Mouse (Mus musculus) forebrain, embryonic 10.5 days (tissue): ENCODE measurements around the gene Zic2. TPM values are rescaled to one million over a fixed set of nuclear protein-coding genes. Genes with fewer than 3 reads are reported as not detected.
"Not testable (repeated sequence)": the region's sequence is repeated elsewhere in the genome, so short reads cannot be mapped to it uniquely, and the experiment has no call there.

Source experiments
- DNase-seq: peaks from one replicate; pipeline ENCODE4 v3.0.0-alpha.2; 2017; ENCODE audit warnings: low spot score; ENCODE audit errors: extremely low spot score
- H3K27ac ChIP-seq: fragments of 300-500 bp; sonication (generic); 2 replicates; pipeline ENCODE4 v1.5.1; 2016; ENCODE audit warnings: mild to moderate bottlenecking
- H3K27me3 ChIP-seq: fragments of 300-500 bp; sonication (generic); 2 replicates; pipeline ENCODE4 v1.6.1; 2016; ENCODE audit warnings: mild to moderate bottlenecking; ENCODE audit not compliant: poor library complexity, severe bottlenecking
- H3K36me3 ChIP-seq: fragments of 300-500 bp; sonication (generic); replicated peaks from 2 replicates; pipeline ENCODE4 v1.6.1; 2016; ENCODE audit warnings: mild to moderate bottlenecking, moderate library complexity
- H3K4me1 ChIP-seq: fragments of 300-500 bp; sonication (generic); 2 replicates; pipeline ENCODE4 v1.6.1; 2016
- H3K4me3 ChIP-seq: fragments of 300-500 bp; sonication (generic); 2 replicates; pipeline ENCODE4 v1.5.1; 2016; ENCODE audit warnings: mild to moderate bottlenecking, moderate library complexity
- H3K9me3 ChIP-seq: fragments of 300-500 bp; sonication (generic); 2 replicates; pipeline ENCODE4 v1.6.1; 2016; ENCODE audit warnings: mild to moderate bottlenecking, moderate library complexity
- WGBS: fragments of 180-500 bp; shearing (Covaris S2); methylation state at CpG from one replicate; pipeline ENCODE4 v1.1.7; 2016; 5-methylcytosine and 5-hydroxymethylcytosine counted together
- polyA plus RNA-seq: library from polyadenylated mRNA; unstranded; fragments of >200 nt; fragmentation: Nextera tagmentation; extraction: Ambion mirVana; gene quantifications from 2 replicates; pipeline ENCODE4 v1.2.1, GENCODE M21; 2016

Gene Zic2
- polyA plus RNA-seq, 1 experiment from 2014 or later: 7.0 TPM

DNA sequence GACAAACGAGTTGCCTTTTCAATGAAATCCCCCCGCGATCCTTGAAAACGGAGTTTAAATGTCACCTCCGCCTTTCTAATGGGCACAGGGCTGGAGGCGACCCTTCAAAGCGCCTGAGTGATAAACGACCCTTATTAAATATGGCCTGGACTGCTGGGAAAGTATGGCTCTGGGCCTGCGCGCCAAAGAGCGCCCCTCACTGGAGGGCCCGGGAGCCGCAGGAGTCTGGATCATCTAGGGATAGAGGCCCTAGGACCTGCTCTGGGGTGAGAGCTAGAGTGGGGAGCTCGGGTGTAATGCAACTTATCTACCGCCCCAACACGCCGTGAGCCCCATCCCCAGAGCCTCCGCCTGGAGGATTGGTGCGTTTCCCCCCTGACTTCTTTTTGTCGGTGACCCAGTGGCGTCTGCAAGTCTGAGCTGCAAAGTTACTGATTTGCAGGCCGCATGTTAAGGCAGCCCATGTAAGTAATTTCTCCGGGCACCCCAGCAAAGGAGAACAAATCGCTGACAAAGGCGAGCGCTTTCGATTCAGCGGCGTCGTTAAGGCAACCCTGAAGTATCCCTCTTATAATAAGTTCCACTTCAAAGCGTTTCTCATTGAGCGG, 21.7 kb upstream of the Zic2 start:
- Histone ChIP-seq H3K4me1 (peaks cover 79% of the 10 kb centered on the region), H3K36me3 (peaks cover 4% of the 10 kb centered on the region; the same call in 1 of the 2 replicates), H3K9me3 (no peaks in the 10 kb centered on the region), H3K27ac (peak overlapping the region; percentile 95), H3K4me3 (peak overlapping the region; percentile 41), H3K27me3 (peaks cover 55% of the 10 kb centered on the region)
- peak; percentile 88 for DNase-seq
- 3% methylated on average over 32 of the region's 32 CpGs for WGBS

DNA sequence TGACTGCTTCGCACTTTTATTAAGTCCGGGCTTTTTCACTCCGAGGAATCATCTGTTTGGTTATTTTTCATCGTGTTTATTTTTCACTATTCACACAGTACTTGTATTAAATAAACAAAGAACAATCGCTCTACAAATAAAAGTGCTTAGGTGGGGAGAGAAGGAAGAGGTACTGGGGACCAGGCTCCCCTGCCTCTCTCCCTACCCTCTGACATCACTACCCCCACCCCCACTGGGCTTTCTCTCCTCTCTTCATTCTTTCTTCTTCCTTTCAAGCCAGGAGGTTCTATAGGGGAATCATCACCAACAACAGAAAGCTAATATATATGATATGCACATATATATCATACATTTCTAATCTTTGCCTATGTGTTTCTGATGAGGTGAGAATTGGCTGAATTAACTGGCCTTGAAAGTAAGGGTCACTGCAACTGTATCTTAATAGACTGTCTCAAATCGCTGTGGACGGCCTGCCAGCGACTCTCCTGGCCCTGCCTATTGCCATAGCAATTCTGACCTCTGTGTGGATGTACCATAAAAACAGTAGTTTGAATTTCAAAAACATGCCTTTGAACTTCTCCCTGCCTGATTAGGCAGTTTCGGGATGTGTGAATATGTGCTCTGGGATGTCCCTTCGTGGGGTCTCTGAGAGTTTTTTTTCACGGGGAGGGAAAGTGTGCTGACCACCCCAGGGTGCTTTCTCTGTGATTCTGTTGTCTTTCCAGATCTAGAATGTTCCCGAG, 21.1 kb upstream of the Zic2 start:
- Histone ChIP-seq H3K36me3 (peaks cover 11% of the 10 kb centered on the region), H3K27ac (peak overlapping the region; percentile 95), H3K4me1 (peaks cover 86% of the 10 kb centered on the region), H3K9me3 (no peaks in the 10 kb centered on the region), H3K27me3 (peaks cover 48% of the 10 kb centered on the region), H3K4me3 (peak overlapping the region; percentile 41)
- DNase-seq: peak; percentile 62
- 9% methylated on average over 12 of the region's 12 CpGs for WGBS

DNA sequence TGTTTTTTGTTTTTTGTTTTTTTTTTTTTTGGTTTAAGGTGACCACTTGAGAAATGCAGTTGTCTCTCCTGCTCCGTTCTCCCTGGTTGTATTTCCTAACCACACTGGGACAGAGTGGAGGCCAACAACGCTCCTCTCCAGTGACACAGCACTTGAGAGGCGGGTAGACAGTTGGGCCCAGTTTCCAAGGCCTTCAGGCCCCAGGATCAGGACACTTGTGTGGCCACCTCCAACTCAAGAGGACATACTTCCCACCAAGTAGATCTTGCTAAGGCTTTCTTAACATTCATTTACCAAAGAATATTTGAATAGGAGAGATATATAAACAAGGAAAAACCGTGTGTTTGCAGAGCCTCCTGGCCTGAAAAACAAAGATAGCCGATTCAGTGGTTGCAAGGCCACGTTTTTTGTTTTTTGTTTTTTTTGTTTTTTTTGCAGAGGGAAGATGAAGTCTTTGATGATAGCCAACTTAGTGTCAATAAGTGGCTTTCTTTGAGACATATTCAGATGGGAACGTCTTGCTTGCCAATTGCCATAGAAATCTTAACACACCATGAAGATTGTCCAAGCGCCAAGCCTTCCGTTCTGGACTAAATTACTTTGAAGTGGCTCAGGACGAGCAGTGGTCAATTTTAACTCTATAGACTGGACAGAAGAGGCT, 20.2 kb upstream of the Zic2 start:
- Histone ChIP-seq H3K4me3 (peak overlapping the region; percentile 18; the same call in 1 of the 2 replicates), H3K27ac (peak overlapping the region; percentile 95), H3K4me1 (peaks cover 85% of the 10 kb centered on the region), H3K36me3 (peaks cover 20% of the 10 kb centered on the region), H3K27me3 (peaks cover 44% of the 10 kb centered on the region), H3K9me3 (no peaks in the 10 kb centered on the region)
- DNase-seq: peak; percentile 37
- 32% methylated on average over 10 of the region's 10 CpGs for WGBS

DNA sequence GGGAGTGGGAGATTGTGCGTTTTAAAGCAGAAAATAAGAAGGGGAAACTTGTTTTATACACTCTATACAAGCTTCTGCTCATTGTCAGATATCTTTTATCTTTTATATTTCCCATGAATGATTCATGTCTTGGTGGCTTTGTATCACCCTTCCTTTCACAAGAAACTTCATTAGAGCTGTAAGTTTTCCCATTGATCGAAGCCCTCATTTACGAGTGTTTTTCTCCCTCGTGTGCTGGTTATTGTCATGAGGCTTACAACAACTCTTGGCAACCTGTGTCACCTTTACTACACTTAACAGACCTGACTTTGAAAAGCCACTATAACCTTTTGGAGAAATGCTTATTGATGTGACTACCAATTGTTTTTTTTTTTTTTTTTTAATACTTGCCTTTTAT, 19.7 kb upstream of the Zic2 start:
- WGBS: 33% methylated on average over 4 of the region's 4 CpGs
- no peak for DNase-seq
- Histone ChIP-seq H3K27ac (peak overlapping the region; percentile 95), H3K4me1 (peaks cover 85% of the 10 kb centered on the region), H3K9me3 (no peaks in the 10 kb centered on the region), H3K4me3 (no peak overlapping the region; the same call in 1 of the 2 replicates), H3K36me3 (peaks cover 20% of the 10 kb centered on the region), H3K27me3 (peaks cover 44% of the 10 kb centered on the region)

DNA sequence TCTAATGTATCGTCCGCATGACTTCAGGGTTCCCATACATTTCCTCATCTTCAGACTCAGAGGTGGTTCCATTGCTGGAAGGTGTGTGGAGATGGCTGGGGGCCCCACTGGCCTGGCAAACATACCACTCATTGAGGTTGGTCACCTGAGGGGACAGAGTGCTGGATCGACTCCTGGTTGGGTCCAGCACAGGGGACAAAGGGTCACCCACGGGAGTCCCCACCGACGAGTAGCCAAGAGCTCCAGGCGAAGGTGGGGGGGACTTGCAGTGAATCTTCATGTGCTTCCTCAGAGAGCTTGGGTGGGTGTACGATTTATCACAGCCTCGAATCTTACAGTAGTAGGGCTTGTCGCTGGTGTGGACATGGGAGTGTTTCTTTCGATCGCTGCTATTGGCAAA, 15.9 kb upstream of the Zic2 start:
- peaks cover 83% of the 10 kb centered on the region for H3K4me1 ChIP-seq
- DNase-seq, H3K9me3 ChIP-seq: not testable (repeated sequence)
- H3K4me3 ChIP-seq: peak overlapping the region; percentile 89
- WGBS: 89% methylated on average over 12 of the region's 12 CpGs
- H3K27me3 ChIP-seq: peaks cover 43% of the 10 kb centered on the region
- peaks cover 32% of the 10 kb centered on the region for H3K36me3 ChIP-seq
- peak overlapping the region; percentile 99 for H3K27ac ChIP-seq

DNA sequence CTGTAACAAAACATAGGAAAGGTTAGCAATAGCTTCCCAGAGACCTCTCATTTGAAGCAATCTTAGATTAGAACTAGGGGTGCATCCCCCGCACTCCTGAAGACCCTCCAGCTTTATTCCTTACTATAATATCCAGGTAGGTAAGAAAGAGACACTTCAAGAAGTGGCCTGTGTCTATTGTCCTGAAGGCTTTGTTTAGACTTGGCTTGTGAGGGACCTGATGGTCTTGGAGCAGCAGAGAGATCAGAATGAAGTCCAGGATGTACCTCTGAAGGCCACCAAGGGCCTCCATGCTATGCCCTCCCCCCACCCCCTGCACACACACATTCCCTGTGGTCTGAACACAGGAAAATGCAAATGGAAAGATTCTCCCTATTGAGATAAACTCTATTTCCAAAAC, 15.5 kb upstream of the Zic2 start:
- H3K36me3 ChIP-seq: peaks cover 32% of the 10 kb centered on the region
- peak overlapping the region; percentile 99 for H3K27ac ChIP-seq
- H3K27me3 ChIP-seq: peaks cover 47% of the 10 kb centered on the region
- 88% methylated on average over 1 of the region's 1 CpGs for WGBS
- H3K9me3 ChIP-seq: no peaks in the 10 kb centered on the region
- DNase-seq: no peak
- peak overlapping the region; percentile 89 for H3K4me3 ChIP-seq
- peaks cover 83% of the 10 kb centered on the region for H3K4me1 ChIP-seq

DNA sequence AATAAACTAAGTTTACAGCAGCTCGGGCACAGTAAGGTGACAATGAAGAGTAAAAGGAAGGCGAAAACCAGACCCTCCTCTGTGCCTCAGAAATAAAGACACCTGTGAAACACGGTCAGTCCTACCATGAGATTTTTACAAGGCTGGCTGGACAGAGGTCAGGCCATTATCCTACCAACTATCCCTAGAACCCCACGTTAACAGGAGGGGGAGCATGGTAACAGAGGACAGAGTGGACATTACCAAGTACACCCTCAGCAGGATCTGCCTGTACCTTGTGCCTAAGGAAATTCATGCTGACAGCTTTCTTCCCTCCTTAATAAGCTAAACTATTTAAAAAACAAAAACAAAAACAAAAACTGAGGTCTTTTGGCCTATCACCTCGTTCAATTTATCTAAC, 15.0 kb upstream of the Zic2 start:
- 51% methylated on average over 5 of the region's 5 CpGs for WGBS
- no peak for DNase-seq
- H3K9me3 ChIP-seq: no peaks in the 10 kb centered on the region
- peaks cover 83% of the 10 kb centered on the region for H3K4me1 ChIP-seq
- peak overlapping the region; percentile 99 for H3K27ac ChIP-seq
- H3K36me3 ChIP-seq: peaks cover 32% of the 10 kb centered on the region
- H3K4me3 ChIP-seq: peak overlapping the region; percentile 89
- peaks cover 51% of the 10 kb centered on the region for H3K27me3 ChIP-seq

DNA sequence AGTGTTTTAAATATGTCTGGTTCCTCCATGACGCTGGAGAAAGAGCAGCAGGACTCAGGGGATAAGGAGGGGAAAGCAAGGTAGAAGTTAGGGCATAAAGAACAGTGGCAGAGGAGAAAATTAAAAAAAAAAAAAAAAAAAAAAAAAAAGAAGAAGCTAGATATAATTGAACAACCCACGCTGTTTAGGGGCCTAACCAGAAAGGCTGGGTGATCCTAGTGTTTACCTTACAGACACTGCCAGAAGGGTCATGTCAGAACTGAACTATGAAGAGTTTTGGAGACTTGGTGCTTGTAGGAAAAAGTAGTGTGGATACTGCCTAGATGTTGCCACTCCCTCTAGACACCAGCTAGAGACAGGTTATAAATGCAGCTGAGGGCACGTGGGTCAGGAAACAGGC, 13.7 kb upstream of the Zic2 start:
- Histone ChIP-seq H3K36me3 (peaks cover 29% of the 10 kb centered on the region), H3K27me3 (peaks cover 64% of the 10 kb centered on the region), H3K9me3 (no peaks in the 10 kb centered on the region), H3K4me3 (peak overlapping the region; percentile 89), H3K4me1 (peaks cover 82% of the 10 kb centered on the region), H3K27ac (peak overlapping the region; percentile 99)
- WGBS: 16% methylated on average over 3 of the region's 3 CpGs
- DNase-seq: no peak

DNA sequence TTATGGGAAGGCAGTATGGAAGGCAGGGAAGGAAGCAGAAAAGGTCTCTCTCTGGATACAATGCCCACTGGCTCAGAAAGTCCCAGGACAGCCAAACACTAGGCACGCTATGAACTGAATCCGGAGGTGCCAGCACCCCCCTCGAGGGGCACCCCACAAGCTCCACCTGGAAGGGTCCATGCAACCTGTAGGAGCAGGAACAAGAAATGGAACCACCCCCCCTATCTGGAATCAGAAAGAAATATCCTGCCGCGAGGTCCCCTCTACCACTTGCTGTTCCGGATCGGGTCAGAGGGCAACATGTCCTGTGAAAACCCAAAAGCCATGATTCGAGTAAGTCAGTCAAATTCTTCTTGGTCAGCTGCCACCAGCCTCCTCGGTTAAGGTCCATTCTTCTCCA, 13.3 kb upstream of the Zic2 start:
- DNase-seq: no peak
- Histone ChIP-seq H3K27ac (peak overlapping the region; percentile 99), H3K36me3 (peaks cover 29% of the 10 kb centered on the region), H3K4me1 (peaks cover 85% of the 10 kb centered on the region), H3K4me3 (peak overlapping the region; percentile 89), H3K27me3 (peaks cover 69% of the 10 kb centered on the region), H3K9me3 (no peaks in the 10 kb centered on the region)
- WGBS: 4% methylated on average over 9 of the region's 9 CpGs

DNA sequence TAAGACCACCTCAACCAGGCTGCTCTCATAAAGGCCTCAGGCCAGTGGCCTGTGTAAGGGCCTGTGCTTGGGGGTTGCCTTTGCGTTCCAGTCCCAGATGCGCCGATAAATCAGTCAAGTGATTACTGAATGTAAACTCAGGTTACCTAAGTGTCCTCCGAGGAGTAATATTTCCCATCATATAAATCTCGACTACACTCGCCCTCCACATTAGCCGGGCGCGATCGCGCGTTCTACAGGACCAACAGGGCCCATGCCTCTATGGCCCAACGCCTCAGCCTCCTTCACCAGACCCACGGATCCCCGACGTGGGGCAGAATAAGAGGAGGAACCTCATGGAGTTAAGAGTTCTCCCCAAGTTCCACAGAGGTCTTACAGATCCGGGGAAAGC, 12.6 kb upstream of the Zic2 start:
- H3K36me3 ChIP-seq: peaks cover 29% of the 10 kb centered on the region
- H3K27me3 ChIP-seq: peaks cover 76% of the 10 kb centered on the region
- H3K27ac ChIP-seq: peak overlapping the region; percentile 99
- WGBS: 2% methylated on average over 17 of the region's 17 CpGs
- peak overlapping the region; percentile 89 for H3K4me3 ChIP-seq
- H3K4me1 ChIP-seq: peaks cover 92% of the 10 kb centered on the region
- no peaks in the 10 kb centered on the region for H3K9me3 ChIP-seq
- DNase-seq: no peak

DNA sequence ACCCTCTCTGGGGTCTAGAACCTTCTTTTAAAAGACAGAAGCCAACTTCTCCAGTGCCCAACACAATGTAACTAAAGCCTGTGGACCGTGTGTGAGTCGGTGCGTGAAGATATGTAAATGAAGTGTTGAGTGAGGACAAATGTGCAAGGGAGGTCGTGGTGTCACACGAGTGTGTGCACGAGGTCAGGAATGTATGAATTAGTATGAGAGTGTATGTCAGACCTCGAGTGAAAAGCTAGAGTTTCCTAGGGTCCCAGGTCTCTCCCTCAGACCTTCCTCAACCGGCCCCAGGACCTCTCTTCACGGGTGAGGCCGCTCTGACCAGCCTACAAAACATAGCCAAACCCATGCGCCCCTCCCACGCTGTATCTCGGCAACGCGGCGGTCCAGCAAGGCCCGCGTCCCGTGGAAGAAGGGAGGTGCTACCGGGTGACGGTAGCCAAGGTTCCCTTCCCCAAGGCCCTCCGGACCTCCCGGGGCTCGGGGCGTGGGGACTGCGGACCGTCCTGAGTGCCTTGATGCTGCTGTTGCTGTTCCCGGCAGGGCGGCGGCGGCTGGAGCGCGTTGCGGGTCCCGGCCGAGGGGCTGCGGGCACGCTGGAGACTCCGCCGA, 12.0 kb upstream of the Zic2 start:
- peak; percentile 51 for DNase-seq
- peaks cover 29% of the 10 kb centered on the region for H3K36me3 ChIP-seq
- no peaks in the 10 kb centered on the region for H3K9me3 ChIP-seq
- peak overlapping the region; percentile 89 for H3K4me3 ChIP-seq
- under 1% methylated on average over 40 of the region's 40 CpGs for WGBS
- H3K27ac ChIP-seq: peak overlapping the region; percentile 99
- H3K27me3 ChIP-seq: peaks cover 81% of the 10 kb centered on the region
- peaks cover 94% of the 10 kb centered on the region for H3K4me1 ChIP-seq

DNA sequence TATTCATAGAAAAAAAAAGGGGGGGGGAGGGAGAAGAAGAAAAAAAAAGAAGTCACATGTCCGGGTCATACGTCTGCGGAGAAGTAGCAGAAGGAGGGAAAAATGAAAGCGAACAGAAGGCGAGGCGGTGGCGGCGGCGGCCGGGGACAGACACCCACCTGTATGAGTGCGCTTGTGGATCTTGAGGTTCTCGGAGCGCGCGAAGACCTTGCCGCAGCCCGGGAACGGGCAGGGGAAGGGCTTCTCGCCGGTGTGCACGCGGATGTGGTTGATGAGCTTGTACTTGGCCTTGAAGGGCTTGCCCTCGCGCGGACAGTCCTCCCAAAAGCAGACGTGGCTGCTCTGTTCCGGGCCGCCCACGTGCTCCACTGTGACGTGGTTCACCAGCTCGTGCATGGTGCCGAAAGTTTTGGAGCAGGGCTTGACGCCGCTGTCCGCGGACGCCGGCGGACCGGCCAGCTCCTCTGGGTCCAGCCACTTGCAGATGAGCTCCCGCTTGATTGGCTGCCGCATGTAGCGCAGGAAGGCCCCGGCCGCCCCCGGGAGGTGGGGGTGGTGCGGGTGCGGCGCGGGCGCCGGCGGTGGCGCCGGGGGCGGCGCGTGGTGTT, 11.4 kb upstream of the Zic2 start:
- Histone ChIP-seq H3K27me3 (peaks cover 88% of the 10 kb centered on the region), H3K27ac (peak overlapping the region; percentile 99), H3K4me1 (peaks cover 96% of the 10 kb centered on the region), H3K36me3 (peaks cover 24% of the 10 kb centered on the region), H3K4me3 (peak overlapping the region; percentile 89)
- H3K9me3 ChIP-seq: not testable (repeated sequence)
- under 1% methylated on average over 58 of the region's 58 CpGs for WGBS
- peak; percentile 79 for DNase-seq
